Mouse (Mus musculus): ENCODE results near the gene Cyp4a32. TPM values are rescaled to one million over a fixed set of nuclear protein-coding genes. Genes with fewer than 3 reads are reported as not detected.
"Not testable (repeated sequence)": the region's sequence is repeated elsewhere in the genome, so short reads cannot be mapped to it uniquely, and the experiment has no call there.

Cyp4a32 gene
- polyA plus RNA-seq, 1 experiment, result not detected

- 36% methylated on average over 5 of the region's 5 CpGs for WGBS
- no peak for DNase-seq (ENCODE audit: low read depth in 1 of 2, low spot score in 2 of 2)
- TF ChIP-seq CTCF (IDR thresholded peaks at IDR 0.05; ENCODE audit: extremely low read depth, insufficient read depth, insufficient read length, insufficient replicate concordance) (no peak), POLR2A (IDR thresholded peaks at IDR 0.05; ENCODE audit: low read depth, low read length) (no peak)
These were observed 42.4 kb downstream of the Cyp4a32 start for GRCm38 (mm10) chr4:115642967-115643754.

GRCm38 (mm10) chr4:115645371-115645770, 44.6 kb downstream of the Cyp4a32 start:
- no peak overlapping the region for H3K4me3 ChIP-seq (ENCODE audit: extremely low read depth, insufficient read depth, insufficient read length)
- no peak for DNase-seq (ENCODE audit: low read depth in 1 of 2, low spot score in 2 of 2)
- no peaks in the 10 kb centered on the region for H3K36me3 ChIP-seq (ENCODE audit: control insufficient read depth, insufficient read depth, low read length)
- no peaks in the 10 kb centered on the region for H3K27me3 ChIP-seq (ENCODE audit: control insufficient read depth, insufficient read depth, low read length)
- no peak for TF ChIP-seq CTCF (IDR thresholded peaks at IDR 0.05; ENCODE audit: extremely low read depth, insufficient read depth, insufficient read length, insufficient replicate concordance)
- no peak for TF ChIP-seq POLR2A (IDR thresholded peaks at IDR 0.05; ENCODE audit: low read depth, low read length)
- no peaks in the 10 kb centered on the region for H3K4me1 ChIP-seq (ENCODE audit: control insufficient read depth, insufficient read depth, insufficient read length)
- H3K27ac ChIP-seq (ENCODE audit: insufficient read depth, low read length), result no peak overlapping the region

More at GRCm38 (mm10) chr4:115642967-115643754, 42.4 kb downstream of the Cyp4a32 start:
- Histone ChIP-seq H3K27ac (ENCODE audit: insufficient read depth, low read length) (no peak overlapping the region; the same call in 1 of the 2 replicates), H3K4me3 (ENCODE audit: extremely low read depth, insufficient read depth, insufficient read length) (no peak overlapping the region), H3K36me3 (ENCODE audit: control insufficient read depth, insufficient read depth, low read length) (no peaks in the 10 kb centered on the region), H3K4me1 (ENCODE audit: control insufficient read depth, insufficient read depth, insufficient read length) (no peaks in the 10 kb centered on the region), H3K27me3 (ENCODE audit: control insufficient read depth, insufficient read depth, low read length) (no peaks in the 10 kb centered on the region)

- 68% methylated on average over 9 of the region's 9 CpGs for WGBS
- Histone ChIP-seq H3K27me3 (ENCODE audit: control insufficient read depth, insufficient read depth, low read length) (no peaks in the 10 kb centered on the region), H3K4me3 (ENCODE audit: extremely low read depth, insufficient read depth, insufficient read length) (no peak within 1 kb of the TSS), H3K27ac (ENCODE audit: insufficient read depth, low read length) (no peak within 1 kb of the TSS), H3K36me3 (ENCODE audit: control insufficient read depth, insufficient read depth, low read length) (no peaks in the 10 kb centered on the region), H3K4me1 (ENCODE audit: control insufficient read depth, insufficient read depth, insufficient read length) (no peaks in the 10 kb centered on the region)
- no peak for TF ChIP-seq POLR2A (IDR thresholded peaks at IDR 0.05; ENCODE audit: low read depth, low read length)
- no peak for TF ChIP-seq CTCF (IDR thresholded peaks at IDR 0.05; ENCODE audit: extremely low read depth, insufficient read depth, insufficient read length, insufficient replicate concordance)
- no peak for DNase-seq (ENCODE audit: low read depth in 1 of 2, low spot score in 2 of 2)
These were observed 46.8 kb downstream of the Cyp4a32 start, which contains the start of gene Cyp4b1 for GRCm38 (mm10) chr4:115647580-115647979. TSS of gene Cyp4b1 (minus strand) at chr4:115647723.

GRCm38 (mm10) chr4:115648752-115649151, 48.0 kb downstream of the Cyp4a32 start:
- Histone ChIP-seq H3K27ac (ENCODE audit: insufficient read depth, low read length) (no peak overlapping the region), H3K4me3 (ENCODE audit: extremely low read depth, insufficient read depth, insufficient read length) (no peak overlapping the region), H3K27me3 (ENCODE audit: control insufficient read depth, insufficient read depth, low read length) (no peaks in the 10 kb centered on the region), H3K36me3 (ENCODE audit: control insufficient read depth, insufficient read depth, low read length) (no peaks in the 10 kb centered on the region), H3K4me1 (ENCODE audit: control insufficient read depth, insufficient read depth, insufficient read length) (no peaks in the 10 kb centered on the region)
- no peak for DNase-seq (ENCODE audit: low read depth in 1 of 2, low spot score in 2 of 2)
- TF ChIP-seq CTCF (IDR thresholded peaks at IDR 0.05; ENCODE audit: extremely low read depth, insufficient read depth, insufficient read length, insufficient replicate concordance) (no peak), POLR2A (IDR thresholded peaks at IDR 0.05; ENCODE audit: low read depth, low read length) (no peak)
- 71% methylated on average over 2 of the region's 2 CpGs for WGBS

GRCm38 (mm10) chr4:115649344-115649743, 48.6 kb downstream of the Cyp4a32 start:
- Histone ChIP-seq H3K27me3 (ENCODE audit: control insufficient read depth, insufficient read depth, low read length) (no peaks in the 10 kb centered on the region), H3K27ac (ENCODE audit: insufficient read depth, low read length) (no peak overlapping the region), H3K4me3 (ENCODE audit: extremely low read depth, insufficient read depth, insufficient read length) (no peak overlapping the region), H3K4me1 (ENCODE audit: control insufficient read depth, insufficient read depth, insufficient read length) (no peaks in the 10 kb centered on the region), H3K36me3 (ENCODE audit: control insufficient read depth, insufficient read depth, low read length) (no peaks in the 10 kb centered on the region)
- TF ChIP-seq CTCF (IDR thresholded peaks at IDR 0.05; ENCODE audit: extremely low read depth, insufficient read depth, insufficient read length, insufficient replicate concordance), result no peak
- no peak for TF ChIP-seq POLR2A (IDR thresholded peaks at IDR 0.05; ENCODE audit: low read depth, low read length)
- DNase-seq (ENCODE audit: low read depth in 1 of 2, low spot score in 2 of 2), result no peak

GRCm38 (mm10) chr4:115650866-115651265, 50.1 kb downstream of the Cyp4a32 start:
- H3K27me3 ChIP-seq (ENCODE audit: control insufficient read depth, insufficient read depth, low read length), result no peaks in the 10 kb centered on the region
- no peak for DNase-seq (ENCODE audit: low read depth in 1 of 2, low spot score in 2 of 2)
- H3K4me3 ChIP-seq (ENCODE audit: extremely low read depth, insufficient read depth, insufficient read length), result no peak overlapping the region
- no peaks in the 10 kb centered on the region for H3K4me1 ChIP-seq (ENCODE audit: control insufficient read depth, insufficient read depth, insufficient read length)
- TF ChIP-seq CTCF (IDR thresholded peaks at IDR 0.05; ENCODE audit: extremely low read depth, insufficient read depth, insufficient read length, insufficient replicate concordance) (no peak), POLR2A (IDR thresholded peaks at IDR 0.05; ENCODE audit: low read depth, low read length) (no peak)
- WGBS, result 91% methylated on average over 5 of the region's 5 CpGs
- H3K27ac ChIP-seq (ENCODE audit: insufficient read depth, low read length), result no peak overlapping the region
- H3K36me3 ChIP-seq (ENCODE audit: control insufficient read depth, insufficient read depth, low read length), result no peaks in the 10 kb centered on the region

- H3K27me3 ChIP-seq (ENCODE audit: control insufficient read depth, insufficient read depth, low read length); H3K4me1 ChIP-seq (ENCODE audit: control insufficient read depth, insufficient read depth, insufficient read length); H3K36me3 ChIP-seq (ENCODE audit: control insufficient read depth, insufficient read depth, low read length); H3K4me3 ChIP-seq (ENCODE audit: extremely low read depth, insufficient read depth, insufficient read length); DNase-seq (ENCODE audit: low read depth in 1 of 2, low spot score in 2 of 2); H3K27ac ChIP-seq (ENCODE audit: insufficient read depth, low read length): not testable (repeated sequence)
- 68% methylated on average over 7 of the region's 7 CpGs for WGBS
These were observed 55.2 kb downstream of the Cyp4a32 start for GRCm38 (mm10) chr4:115655841-115656534.

- not testable (repeated sequence) for H3K4me1 ChIP-seq (ENCODE audit: control insufficient read depth, insufficient read depth, insufficient read length); H3K27ac ChIP-seq (ENCODE audit: insufficient read depth, low read length); H3K4me3 ChIP-seq (ENCODE audit: extremely low read depth, insufficient read depth, insufficient read length); H3K36me3 ChIP-seq (ENCODE audit: control insufficient read depth, insufficient read depth, low read length); H3K27me3 ChIP-seq (ENCODE audit: control insufficient read depth, insufficient read depth, low read length); DNase-seq (ENCODE audit: low read depth in 1 of 2, low spot score in 2 of 2)
- 85% methylated on average over 1 of the region's 1 CpGs for WGBS
These were observed 55.8 kb downstream of the Cyp4a32 start for GRCm38 (mm10) chr4:115656535-115656922.

Data from spleen, adult 2 months (tissue).